Mouse (Mus musculus) liver, embryonic 14.5 days (tissue): ENCODE results near the gene Tnik.

Experiments
- CTCF ChIP-seq: IDR thresholded peaks from 2 replicates; pipeline ENCODE4 v1.5.1; 2016; ENCODE audit warnings: antibody characterized with exemption, low read depth, control low read depth
- EP300 ChIP-seq: IDR thresholded peaks from 2 replicates; pipeline ENCODE4 v1.6.1; 2016; ENCODE audit warnings: antibody characterized with exemption, low read depth

DNA sequence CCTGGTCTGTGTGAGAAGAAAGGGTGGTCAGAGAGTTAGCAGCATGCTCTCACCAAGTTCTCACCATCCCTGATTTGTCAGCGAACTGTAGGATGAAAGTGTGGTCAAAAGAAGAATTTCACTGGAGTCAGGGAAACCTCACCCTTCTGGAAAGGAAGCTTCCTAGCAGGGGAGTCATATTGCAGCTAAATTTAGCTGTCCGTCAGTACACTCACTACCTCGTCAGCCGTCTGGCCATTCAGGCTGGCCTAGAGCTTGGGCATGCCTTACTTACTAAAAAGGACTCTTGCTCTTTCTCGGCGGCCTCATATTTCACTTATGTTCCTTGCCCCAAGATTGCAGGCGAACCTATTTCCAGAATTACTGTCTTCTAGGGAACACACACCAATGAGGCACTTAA is 222.7 kb downstream of the Tnik start:
- TF ChIP-seq CTCF (no peak), EP300 (no peak)
